Mouse (Mus musculus): ENCODE measurements around the gene Enox2. TPM values are rescaled to one million over a fixed set of nuclear protein-coding genes. Genes with fewer than 3 reads are reported as not detected.

Enox2 gene
- polyA plus RNA-seq, 1 experiment: 11.3 TPM

GRCm38 (mm10) chrX:48985653-48986052 lies 302.4 kb downstream of the Enox2 start:
- Histone ChIP-seq H3K4me1 (ENCODE audit: control insufficient read depth, insufficient read depth, low read length) (no peaks in the 10 kb centered on the region), H3K27me3 (ENCODE audit: control insufficient read depth, insufficient read depth, low read length, poor library complexity, severe bottlenecking) (no peaks in the 10 kb centered on the region), H3K27ac (ENCODE audit: insufficient read depth, low read length) (no peak overlapping the region), H3K4me3 (ENCODE audit: low read depth, low read length) (no peak overlapping the region), H3K9me3 (replicated peaks; ENCODE audit: control insufficient read depth, insufficient read depth, low read length, poor library complexity, severe bottlenecking) (no peaks in the 10 kb centered on the region), H3K9ac (ENCODE audit: low read depth, poor library complexity, severe bottlenecking) (no peak overlapping the region), H3K36me3 (ENCODE audit: control insufficient read depth, insufficient read depth, low read length, poor library complexity, severe bottlenecking) (no peaks in the 10 kb centered on the region)
- TF ChIP-seq CTCF (IDR thresholded peaks at IDR 0.05; ENCODE audit: low read depth, low read length) (no peak), EP300 (IDR thresholded peaks at IDR 0.05; ENCODE audit: insufficient read depth, low read depth, low read length) (no peak), POLR2A (IDR thresholded peaks at IDR 0.05; ENCODE audit: insufficient read depth, low read length) (no peak)

- H3K9ac ChIP-seq (ENCODE audit: low read depth, poor library complexity, severe bottlenecking): no peak overlapping the region
- H3K27ac ChIP-seq (ENCODE audit: insufficient read depth, low read length): no peak overlapping the region
- no peak for TF ChIP-seq EP300 (IDR thresholded peaks at IDR 0.05; ENCODE audit: insufficient read depth, low read depth, low read length)
- no peak for TF ChIP-seq POLR2A (IDR thresholded peaks at IDR 0.05; ENCODE audit: insufficient read depth, low read length)
- TF ChIP-seq CTCF (IDR thresholded peaks at IDR 0.05; ENCODE audit: low read depth, low read length): no peak
- H3K4me3 ChIP-seq (ENCODE audit: low read depth, low read length): no peak overlapping the region
- no peaks in the 10 kb centered on the region for H3K9me3 ChIP-seq (replicated peaks; ENCODE audit: control insufficient read depth, insufficient read depth, low read length, poor library complexity, severe bottlenecking)
- H3K4me1 ChIP-seq (ENCODE audit: control insufficient read depth, insufficient read depth, low read length): no peaks in the 10 kb centered on the region
- H3K36me3 ChIP-seq (ENCODE audit: control insufficient read depth, insufficient read depth, low read length, poor library complexity, severe bottlenecking): no peaks in the 10 kb centered on the region
- H3K27me3 ChIP-seq (ENCODE audit: control insufficient read depth, insufficient read depth, low read length, poor library complexity, severe bottlenecking): no peaks in the 10 kb centered on the region
Measured at GRCm38 (mm10) chrX:48984451-48984850, 303.6 kb downstream of the Enox2 start.

Other genes with a start within 250 kb of the Enox2 start
- 0.51 and 0.84 TPM in 2 replicates for gene Arhgap36, start 175.7 kb upstream of the Enox2 start, polyA plus RNA-seq (2011; ENCODE audit: insufficient read depth, insufficient read length, low read depth, missing spikeins)

Data from ES-Bruce4 (cell line).